Mouse (Mus musculus): ENCODE results near the gene Aipl1.

GRCm38 (mm10) chr11:71992438-71992837 is 44.9 kb downstream of the Aipl1 start:
- TF ChIP-seq CTCF (IDR thresholded peaks at IDR 0.05; ENCODE audit: low read depth) (no peak), EP300 (IDR thresholded peaks at IDR 0.05; ENCODE audit: low read depth) (no peak)
